Mouse (Mus musculus) lung, postnatal 0 days (tissue): ENCODE results near the gene Tmem39b.

Experiments used
- CTCF ChIP-seq: IDR thresholded peaks from 2 replicates; pipeline ENCODE4 v1.5.1; 2016; ENCODE audit warnings: antibody characterized with exemption, mild to moderate bottlenecking
- EP300 ChIP-seq: IDR thresholded peaks from 2 replicates; pipeline ENCODE4 v1.6.1; 2016; ENCODE audit warnings: antibody characterized with exemption, mild to moderate bottlenecking, control low read depth

DNA sequence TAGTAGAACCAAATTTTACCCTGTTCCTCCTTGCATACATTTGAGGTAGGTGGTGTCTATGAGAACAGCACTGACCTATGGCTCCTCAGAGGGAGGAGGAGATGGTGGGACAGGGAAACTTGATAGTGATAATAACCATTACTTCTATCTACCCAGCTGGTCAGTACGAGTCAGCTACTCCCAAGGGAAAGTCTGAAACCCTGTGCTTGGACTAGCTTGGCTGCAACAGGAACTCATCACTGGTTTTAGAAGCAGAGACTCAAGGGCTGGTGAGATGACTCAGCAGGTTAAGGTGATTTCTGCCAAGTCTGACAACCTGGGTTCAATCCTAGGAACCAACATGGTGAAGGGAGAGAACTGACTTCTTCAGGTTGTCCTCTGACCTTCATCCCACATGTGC, 48.0 kb downstream of the Tmem39b start:
- TF ChIP-seq CTCF = no peak
- no peak for TF ChIP-seq EP300
